Mouse (Mus musculus): ENCODE data around the gene 4931414P19Rik.

The 4931414P19Rik gene

DNA sequence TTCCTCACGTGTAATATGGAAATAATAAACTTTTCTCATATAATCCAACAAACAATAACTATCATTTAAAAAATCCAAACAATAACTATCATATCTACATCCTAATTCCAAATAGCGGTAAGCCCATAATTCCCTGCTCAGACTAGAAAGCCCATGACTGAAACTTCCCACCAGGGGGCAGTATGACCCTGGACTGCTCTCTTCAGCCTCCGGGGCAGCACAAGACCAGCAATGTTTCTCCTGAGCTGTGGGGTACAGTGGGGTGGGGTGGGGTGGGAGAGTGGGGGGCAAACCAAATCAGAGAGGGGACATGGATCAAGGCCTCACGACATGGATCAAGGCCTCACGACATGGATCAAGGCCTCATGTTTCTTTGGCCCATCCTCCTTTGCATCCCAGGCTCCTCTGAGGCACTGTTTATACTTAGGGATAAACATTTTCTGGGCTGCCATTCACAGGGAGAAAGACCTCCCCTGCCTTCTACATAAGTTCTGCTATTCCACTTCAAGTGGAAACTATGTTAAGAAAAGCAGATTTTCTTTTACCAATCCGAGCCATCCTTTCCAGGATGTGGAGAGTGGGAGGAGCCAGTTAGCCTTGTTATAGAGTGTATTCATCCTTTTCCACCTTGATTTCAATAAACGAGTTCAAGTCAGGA is 22.0 kb downstream of the 4931414P19Rik start:
- no peak for DNase-seq (ENCODE audit: low spot score)

DNA sequence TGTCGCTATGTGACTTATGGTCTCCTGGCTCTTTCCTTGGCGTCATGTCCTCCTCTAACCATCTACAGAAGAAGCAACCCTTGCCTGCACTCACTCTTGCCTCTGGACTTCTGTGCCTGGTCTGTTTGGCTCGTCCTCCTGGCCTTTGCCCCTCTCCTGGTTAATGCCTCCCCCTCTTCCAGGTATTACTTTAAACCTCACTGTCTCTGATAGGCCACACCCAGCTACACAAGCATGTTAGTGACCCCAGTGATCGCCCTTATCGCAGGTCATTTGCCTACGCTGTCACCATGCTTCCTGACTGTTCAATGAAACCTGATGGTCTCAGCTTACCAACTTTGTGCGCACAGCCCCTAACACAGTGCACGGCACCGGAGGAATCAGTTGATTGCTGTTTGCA is 23.3 kb downstream of the 4931414P19Rik start:
- no peak for DNase-seq (ENCODE audit: low spot score)

DNA sequence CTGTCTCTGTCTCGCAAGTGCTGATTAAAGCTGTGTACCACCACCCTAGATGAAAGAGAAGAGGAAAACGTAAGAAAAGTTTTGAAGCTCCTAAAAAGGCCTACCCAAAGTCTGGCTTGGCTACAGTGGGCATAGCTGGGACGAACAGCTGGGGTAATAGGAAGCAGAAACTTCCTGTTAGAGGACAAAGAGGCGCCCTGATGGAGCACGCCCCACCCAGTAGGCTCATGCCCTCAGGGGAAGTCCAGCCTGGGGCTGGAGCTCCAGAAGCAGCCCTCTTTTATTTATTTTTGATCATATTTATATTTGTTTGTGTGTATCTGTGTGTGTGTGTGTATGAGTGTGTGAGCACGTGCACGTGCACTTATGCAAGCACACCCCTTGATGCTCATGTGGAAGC is 26.2 kb downstream of the 4931414P19Rik start:
- DNase-seq (ENCODE audit: low spot score), result no peak

DNA sequence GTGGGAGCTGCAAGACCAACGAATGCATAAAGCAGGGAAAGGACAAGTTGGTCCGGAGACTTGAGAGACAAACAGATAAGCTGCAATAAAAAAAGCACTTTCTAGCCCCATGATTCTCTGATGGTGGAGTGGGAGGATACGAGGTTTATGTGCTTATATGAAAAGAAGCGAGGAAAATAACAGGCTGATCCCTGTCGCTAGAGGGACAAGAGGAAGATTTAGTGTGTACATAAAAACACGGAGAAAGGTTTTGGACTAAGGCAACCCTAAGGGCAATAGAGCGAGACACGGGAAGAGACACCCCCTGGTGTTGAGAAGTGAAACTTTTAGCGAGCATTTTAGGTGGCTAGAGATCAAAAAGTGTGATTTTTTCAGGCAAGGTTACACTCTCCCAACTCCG is 27.7 kb downstream of the 4931414P19Rik start:
- no peak for DNase-seq (ENCODE audit: low spot score)

DNA sequence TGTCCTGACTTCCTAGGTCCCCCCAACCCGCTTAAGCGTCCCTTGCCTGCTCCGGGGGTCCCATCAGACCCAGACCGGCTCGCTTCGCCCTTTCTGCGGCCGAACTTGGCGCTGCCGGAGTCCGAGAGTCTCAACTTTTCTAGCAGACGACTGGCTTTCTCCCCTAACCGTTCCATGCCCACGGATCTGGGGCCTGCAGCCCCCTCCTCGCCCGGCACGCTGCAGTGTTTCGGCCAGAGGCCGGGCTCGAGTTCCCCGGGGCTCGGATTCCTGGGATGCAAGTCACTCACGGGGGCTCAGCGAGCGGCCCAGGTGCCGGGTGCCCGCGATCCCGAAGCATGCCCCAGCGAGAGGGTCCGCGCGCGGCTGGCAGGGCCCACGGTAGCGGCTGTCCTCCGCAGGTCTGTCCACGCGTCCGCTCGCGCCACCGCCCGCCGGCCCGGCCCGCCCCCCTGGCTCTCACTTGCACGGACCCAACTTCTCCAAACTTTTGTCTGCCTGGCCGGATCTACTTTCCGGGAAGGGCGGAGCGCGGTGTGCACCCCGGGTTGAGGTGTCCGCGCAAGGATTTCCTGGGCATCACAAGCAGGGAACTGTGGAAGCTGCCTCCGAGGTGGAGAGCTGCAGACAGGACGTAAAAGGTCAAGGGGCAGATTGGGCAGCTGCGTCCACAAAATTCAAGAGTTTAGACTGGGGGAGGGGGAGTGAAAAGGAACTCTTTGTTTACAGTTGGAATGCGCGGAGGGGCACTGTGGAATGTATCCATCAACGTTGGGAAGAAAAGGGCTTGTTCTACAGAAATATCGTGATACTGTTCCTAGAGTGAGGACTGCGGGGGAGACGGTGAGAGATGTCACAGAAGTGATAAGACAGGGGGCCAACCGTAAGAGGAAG is 28.5 kb downstream of the 4931414P19Rik start, which contains the start of gene Ajuba:
Gene Ajuba, minus strand, starts transcription at position 470 of the 894 bp plus-strand sequence.
- DNase-seq (ENCODE audit: low spot score), result no peak

DNA sequence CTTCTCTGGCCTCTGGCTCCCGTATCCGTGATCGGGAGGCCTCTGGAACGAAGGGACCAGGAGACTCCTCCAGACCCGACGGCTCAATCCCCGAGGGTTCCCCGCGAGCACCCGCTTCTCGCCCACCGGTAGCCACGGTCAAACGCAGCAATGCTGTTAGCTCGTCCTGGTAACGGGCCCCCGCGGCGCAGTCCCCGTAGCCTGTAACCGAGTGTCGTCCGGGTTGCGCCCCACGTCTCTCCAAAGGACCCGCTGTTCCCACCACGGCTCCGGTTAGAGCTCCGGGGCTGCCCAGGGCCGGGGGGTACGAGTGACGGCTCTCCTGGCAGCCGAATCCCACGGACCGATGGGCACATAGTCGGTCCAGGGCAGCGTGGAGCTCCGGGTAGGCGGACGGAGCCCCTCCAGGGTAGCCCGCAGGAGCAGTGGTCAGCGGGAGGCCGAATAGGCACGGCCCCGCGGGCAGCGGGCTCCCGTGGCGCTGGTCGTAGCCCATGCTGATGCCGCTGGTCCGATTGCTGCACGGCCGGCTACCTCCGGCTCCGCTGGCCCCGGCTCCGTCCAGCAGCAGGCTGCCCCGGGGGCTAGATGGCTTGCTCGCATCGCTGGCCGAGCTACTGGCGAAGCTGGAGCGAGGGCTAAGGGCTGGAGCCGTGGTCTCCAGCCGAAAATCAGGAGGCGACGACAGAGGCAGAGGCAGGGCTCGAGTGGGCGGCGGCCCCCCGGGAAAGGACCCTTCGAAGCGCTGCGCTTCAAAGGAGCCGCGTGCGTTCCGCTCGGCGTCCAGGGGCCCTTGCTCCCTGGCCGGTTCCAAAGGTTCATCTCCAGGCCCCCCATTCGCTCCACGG is 29.3 kb downstream of the 4931414P19Rik start:
- no peak for DNase-seq (ENCODE audit: low spot score)

DNA sequence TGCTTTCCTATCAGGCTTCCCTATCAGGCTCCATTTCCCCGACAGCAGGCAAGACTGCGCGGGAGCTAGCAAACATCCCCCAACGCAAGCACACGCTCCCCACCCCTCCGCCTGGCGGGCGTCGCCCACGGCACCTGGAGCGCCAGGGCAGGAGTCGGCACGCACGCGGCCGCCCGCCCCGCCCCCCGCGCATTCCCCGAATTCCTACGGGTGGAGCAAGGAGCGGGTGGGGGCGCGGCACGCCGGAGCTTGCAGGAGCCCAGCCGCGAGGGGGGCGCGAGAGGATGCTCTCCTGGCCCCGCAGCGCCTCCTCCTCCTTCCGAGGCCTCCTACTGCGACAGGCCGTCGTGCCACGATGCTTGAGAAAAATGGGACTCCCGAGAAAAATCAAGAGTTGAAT is 30.2 kb downstream of the 4931414P19Rik start:
- no peak for DNase-seq (ENCODE audit: low spot score)

DNA sequence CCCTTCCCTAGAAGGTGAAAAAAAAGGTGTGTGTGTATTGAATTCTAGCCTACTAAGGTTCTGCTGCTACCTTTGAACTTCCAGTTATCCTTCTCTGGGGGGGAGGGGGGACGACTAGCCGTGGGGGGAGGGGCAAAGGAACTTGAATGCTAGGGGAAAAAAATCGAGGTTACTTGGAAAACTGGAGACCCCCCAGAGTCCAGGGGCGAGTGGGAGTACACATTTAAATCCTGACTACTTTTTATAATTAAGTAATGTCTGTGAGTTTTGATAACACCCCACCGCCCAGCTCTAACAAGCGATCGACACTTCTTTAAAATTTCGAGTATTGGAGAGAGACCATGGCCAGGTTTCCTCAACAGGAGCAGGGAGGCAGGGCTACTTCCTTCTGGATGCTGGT is 30.8 kb downstream of the 4931414P19Rik start:
- DNase-seq (ENCODE audit: low spot score), result no peak

DNA sequence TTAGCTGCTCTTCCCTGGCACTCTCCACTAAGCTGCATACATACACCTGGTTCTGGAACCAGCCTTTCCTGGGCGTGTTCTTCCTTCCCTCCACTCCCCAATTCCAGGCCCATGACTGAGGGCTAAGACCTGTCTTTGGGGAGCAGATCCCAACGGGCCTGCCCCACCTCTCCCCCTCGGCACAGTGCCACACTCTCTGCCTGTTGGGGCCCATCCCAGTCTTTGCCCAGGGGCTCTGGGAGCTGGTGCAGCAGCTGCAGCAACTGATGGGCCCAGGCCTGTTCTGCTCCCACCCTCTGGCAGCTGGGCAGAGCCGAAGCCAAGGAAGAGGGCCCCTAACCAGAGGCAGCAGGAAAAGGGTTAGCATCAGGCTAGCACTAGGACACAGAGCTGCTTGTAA is 31.5 kb downstream of the 4931414P19Rik start:
- DNase-seq (ENCODE audit: low spot score), result no peak

DNA sequence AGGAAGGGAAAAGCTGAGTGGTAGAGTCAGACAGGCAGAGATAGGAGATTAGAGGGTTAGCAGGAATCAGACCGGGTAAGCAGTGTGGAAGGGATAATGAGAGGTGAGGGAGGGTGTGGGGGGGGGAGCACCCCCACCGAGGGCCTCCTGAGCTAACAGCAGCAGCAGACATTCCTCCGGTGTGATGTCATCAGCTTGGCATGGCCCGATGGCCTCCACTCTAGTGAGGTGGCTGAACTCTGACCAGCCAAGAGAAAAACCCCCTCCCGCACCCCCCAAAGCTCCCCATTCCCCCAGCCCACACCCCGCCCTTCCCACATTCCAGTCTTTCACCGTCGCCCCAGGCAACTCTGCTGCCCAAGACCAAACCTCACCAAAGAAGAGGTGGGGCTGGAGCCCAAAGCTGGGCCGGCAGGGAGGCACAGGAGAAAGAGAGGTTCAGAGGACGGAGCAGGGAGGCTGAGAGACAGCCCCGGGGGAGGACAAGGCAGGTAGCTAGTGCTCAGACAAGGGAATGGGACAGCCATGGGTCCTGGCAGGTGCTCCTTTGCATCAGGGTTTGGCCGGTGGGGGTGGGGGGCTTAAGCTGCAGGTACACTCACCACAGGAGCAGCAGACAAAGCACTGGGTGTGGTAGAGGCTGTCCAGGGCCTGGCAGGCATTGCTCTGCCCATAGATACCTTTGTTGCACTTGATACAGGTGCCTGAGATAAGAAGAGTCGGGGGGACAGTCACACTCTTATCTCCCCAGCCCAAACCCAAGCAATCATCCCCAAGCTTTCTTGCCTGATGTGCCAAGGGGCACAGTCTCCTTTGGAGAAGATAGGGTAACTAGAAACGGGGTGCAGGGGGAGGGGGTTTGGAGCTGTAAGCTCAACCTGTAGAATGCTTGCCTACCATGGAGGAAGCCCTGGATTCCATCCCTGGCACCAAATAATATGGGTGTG is 32.7 kb downstream of the 4931414P19Rik start:
- DNase-seq (ENCODE audit: low spot score), result no peak

DNA sequence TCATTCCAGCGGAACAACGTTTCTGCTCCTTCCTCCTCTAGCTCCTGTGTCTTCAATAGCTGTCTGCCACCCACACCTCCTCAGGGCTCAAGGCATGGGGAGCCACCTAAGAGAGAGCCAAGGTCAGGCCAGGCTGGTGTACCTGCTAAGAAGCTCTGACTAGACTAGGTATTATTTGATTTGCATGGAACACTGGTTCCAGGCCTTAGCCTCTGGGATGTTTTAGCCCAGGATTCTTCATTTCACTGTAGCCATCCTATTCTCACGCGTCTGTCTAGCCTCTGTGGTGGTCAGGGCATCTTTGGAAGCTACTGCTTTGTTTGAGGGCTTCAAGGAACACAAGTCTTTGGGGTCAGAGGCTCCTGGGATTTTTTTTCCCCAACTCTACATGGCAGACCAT is 33.7 kb downstream of the 4931414P19Rik start:
- no peak for DNase-seq (ENCODE audit: low spot score)

DNA sequence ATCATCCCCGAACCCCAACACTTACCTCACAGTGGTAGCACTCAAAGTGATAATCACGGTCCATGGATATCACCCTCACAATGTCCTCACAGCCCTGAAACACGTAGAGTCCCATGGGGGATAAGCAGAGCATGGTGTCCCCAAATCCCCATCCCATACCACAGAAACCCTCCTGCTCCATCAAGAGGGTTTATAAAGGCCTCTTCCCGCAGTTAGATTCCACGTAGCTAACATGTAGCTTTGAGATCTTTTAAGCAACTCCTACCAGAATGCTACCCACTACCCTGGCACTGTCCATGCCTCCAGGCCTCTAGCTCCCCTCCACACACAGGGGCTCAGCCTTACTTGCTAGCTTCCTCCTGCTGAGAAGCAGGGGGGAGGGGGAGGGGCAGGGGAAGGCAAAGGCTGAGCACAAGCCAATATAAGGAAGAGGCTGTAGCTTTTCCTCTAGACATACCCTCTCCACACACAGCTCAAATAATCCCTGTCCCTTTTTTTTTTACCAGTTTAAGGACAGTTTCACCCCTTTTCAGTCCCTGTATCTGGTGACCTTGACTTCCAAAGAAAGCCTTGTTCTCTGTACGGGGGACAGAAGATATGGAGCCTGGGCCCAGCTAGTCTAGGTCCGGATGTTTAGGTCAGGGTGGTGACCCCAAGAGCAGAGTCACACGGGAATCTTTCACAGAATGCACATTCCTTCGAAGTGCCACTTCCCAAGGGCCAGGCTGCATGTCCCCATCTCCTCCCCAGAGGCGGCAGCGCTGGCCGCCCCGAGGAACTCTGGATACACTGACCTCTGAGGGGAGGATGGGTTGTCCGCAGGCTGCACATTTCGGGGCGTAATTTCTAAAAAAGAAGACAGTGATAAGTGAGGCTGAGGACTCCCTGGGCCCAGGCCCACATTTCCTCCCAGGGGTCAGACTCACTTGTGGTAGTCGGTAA is 36.1 kb downstream of the 4931414P19Rik start:
- DNase-seq (ENCODE audit: low spot score), result no peak

DNA sequence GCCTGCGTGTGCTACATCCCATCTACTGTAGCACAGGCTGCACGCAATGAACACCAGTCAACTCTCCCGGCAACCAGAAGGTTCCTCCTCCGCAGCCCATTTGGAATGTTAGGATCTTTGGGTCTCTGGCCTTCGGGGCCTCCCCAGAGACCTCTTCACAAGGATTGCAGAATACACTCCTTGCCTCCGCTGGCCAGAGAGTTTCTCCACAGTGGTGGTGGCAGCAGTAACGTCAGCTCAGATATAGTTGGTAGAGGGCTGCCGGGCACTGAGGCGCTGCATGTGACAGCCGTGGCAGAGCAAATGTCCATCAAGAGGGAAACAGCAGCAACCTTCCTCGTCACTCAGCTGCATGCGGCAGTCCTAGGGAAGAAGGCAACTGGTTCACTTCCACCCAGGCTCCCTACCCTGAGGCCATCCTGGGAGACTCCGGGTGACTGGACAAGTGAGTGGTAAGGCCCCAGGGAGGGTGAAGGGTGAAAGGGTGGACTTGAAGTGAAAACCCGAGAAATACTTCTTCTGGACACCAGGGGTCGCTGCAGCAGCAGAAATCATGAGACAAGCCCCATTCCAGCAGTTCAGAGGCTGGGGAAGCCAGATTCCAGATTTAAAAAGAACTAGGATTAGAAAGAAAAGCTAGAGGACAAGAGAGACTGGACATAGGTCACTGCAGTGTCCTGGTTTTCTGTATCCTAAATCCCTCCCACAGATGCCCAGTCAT is 36.9 kb downstream of the 4931414P19Rik start:
- peak; percentile 72 for DNase-seq (ENCODE audit: low spot score)

DNA sequence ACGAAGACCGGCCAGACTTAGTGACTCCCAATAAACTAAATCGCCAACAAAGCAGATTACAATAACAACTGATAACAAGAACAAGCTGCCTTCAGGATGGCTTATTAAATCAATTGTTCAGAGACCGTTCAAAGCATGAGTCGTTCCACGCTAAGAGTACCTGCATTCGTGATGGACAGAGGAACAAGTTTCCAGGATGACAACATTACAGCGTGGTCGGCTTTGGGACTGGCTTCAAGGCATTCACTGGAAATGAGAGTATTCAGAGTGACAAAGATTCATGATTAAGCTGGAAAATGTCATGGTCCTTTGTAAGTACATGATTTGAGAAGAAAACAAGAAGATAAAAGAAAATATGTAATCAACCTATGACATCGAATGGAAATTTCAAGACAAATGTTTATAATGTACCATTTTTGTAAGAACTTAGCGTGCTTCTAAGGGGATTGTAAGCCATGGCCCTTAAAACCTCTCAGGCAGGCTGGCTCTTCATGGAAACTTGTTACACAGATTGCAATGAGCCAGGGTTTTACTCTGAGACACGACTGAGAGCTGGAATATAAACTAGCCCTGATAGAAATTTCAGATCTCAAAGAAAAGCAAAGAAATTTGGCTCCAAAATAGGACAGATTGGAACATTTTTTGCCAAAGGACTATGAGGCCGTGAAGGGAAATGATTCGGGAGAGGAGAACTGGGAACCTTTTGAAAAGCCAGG is 45.1 kb downstream of the 4931414P19Rik start:
- DNase-seq (ENCODE audit: low spot score), result no peak

DNA sequence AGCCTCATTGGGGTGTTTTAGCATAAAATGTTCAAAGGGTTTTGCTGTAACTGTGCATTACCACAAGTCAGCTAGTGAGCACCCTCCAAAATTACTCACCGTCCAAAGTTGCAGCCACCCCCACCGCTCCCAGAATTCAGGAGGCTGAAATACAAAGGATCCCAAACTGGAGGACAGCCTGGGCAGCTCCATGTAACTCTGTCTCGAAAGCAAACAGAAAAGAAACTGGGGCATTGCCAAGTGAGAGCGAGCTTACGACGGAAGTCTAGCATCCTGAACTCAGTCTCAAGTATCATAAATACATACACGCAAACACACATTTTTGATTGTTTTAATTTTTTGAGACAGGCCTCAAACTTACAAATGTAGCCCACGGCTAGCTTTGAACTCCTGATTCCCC is 48.5 kb downstream of the 4931414P19Rik start:
- no peak for DNase-seq (ENCODE audit: low spot score)

DNA sequence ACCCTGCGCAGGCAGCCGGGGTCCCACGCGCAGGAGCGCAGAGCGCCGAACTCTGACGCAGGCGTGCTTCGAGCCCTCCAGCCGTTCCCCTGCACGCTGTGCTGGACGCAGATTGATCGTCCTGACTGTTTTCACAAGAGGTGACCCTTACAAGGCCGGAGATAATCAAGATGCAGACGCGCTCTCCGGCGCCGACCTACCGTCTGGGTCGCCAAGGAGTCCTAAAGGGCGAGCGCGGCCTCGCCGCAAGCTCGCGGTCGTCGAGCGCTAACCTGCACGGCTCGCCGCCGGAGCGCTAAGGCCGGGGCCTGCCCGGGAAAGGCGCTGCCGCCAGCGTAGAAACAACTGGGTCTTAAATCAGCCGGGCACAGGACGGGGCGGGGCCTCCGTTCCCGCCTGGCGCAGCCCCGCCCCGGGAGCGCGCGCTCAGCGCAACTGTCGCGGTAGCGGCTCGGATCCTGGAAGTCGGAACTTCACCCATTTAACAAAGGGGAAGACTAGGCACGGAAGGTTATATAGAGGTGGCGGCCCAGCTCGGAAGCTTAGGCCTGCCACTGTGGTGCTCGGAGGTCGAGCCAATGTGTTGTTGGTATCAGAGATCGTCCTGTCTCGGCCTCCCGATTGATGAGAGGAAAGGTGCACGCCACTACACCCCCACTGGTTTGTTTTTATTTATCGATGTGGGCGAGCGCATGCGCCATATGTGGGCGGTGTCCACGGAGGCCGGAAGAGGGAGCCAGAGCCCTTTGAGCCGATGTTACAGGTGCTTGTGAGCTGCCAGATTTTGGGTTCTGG is 51.6 kb downstream of the 4931414P19Rik start, which contains the start of gene Haus4:
Gene Haus4, minus strand, starts transcription at position 642 of the 795 bp plus-strand sequence.
- no peak for DNase-seq (ENCODE audit: low spot score)

DNA sequence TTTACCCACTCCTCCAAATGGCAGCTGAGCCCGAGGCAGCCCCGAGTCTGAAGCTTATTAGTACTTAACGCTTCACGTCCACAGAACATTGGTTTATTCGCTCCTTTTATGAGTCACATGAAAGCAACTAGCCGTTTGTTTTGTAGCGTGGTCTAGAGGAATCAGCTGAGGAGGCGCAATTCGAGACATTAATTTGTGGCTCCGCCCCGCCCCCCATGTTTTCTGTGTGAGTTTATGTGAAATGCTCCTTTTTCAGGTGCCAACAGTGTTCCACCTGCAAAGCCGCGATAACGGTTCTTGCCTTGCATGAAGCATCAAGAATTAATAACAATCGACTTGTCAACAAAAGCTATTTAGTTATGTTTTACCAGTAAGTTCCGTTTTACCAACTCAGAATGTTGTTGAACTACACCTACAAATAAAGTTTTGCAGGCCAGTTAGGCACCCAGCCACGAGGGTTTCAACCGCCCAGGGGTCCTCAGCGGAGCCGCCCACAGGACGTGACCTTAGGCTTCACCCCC is 52.3 kb downstream of the 4931414P19Rik start:
- no peak for DNase-seq (ENCODE audit: low spot score)

DNA sequence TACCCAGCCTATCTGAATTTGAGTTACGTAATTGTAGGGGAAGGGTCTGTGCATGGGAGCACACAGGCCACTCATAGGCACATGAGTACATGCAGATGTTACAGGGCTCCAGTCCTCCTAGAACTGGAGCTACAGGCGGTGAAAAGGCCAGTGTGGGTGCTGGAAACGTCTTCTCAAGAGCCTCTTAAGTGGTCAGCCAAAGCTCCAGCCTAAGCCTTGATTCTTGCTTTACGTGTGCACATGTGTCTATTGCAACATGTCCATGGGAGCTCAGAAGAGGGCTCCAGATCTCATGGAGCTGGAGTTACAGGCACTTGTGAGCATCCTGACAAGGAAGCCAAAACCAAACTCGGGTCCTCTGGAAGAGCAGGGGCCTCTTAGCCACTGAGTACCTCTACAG is 61.1 kb downstream of the 4931414P19Rik start:
- DNase-seq (ENCODE audit: low spot score), result no peak
